Mouse (Mus musculus) adrenal gland, adult (tissue): ENCODE measurements around the gene Sars.
A peak's percentile ranks its signal among the peaks of the same experiment; 100 is the strongest.

Source experiments
- DNase-seq, 2 experiments: peaks; one replicate each; pipeline ENCODE4 v3.0.0; 2022 to 2023; ENCODE audit warnings: low spot score in 1 of 2; ENCODE audit not compliant: inconsistent age in 2 of 2

The Sars gene

GRCm38 (mm10) chr3:108398281-108398680 is 46.7 kb downstream of the Sars start:
- no peak for DNase-seq

DNA sequence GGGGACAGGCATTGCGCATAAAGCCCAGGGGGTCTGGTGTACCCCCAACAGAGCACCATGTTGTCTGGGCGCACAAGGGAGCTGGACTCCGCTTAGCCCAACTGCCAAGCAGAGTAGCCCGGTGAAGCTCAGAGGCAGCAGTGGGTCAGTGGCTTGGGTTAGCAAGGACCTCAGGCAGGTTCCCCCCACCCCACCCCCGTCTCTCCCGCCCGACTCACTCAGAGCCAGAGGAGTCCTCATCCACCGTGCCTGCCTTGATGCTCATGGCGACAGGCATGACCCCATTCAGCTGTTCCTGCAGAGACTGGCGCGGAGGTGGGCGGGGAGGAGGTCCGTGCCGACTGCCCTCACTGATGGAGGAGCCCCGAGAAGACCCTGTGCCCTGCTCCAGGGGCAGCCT is 52.2 kb downstream of the Sars start:
- no peak for DNase-seq

DNA sequence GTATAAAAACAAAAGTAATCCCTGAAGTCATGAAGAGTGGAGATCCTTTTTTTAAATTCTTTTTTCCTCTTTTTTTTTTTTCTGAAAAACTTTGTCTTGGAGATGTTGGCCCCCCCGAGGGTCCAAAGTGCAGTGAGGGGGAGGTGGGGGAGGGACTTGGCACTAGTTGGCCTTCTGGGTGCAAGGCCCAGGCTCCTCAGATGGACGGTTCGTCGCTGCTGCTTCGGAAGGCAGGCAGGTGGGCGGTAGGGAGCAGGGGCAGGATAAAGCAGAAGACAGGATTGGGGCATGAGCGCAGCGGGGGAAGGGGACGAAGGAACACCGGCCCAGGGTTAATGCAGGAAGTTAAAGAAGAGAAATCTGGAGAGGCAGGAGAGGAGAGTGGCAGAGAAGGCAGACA is 52.7 kb downstream of the Sars start:
- DNase-seq, result no peak

GRCm38 (mm10) chr3:108389111-108389545 is 55.9 kb downstream of the Sars start:
- DNase-seq, result peak; percentile 93 to 98

- DNase-seq, result no peak
Measured at GRCm38 (mm10) chr3:108386186-108386585, 58.8 kb downstream of the Sars start.

- DNase-seq, result no peak
Measured at GRCm38 (mm10) chr3:108384425-108384824, 60.6 kb downstream of the Sars start.

DNA sequence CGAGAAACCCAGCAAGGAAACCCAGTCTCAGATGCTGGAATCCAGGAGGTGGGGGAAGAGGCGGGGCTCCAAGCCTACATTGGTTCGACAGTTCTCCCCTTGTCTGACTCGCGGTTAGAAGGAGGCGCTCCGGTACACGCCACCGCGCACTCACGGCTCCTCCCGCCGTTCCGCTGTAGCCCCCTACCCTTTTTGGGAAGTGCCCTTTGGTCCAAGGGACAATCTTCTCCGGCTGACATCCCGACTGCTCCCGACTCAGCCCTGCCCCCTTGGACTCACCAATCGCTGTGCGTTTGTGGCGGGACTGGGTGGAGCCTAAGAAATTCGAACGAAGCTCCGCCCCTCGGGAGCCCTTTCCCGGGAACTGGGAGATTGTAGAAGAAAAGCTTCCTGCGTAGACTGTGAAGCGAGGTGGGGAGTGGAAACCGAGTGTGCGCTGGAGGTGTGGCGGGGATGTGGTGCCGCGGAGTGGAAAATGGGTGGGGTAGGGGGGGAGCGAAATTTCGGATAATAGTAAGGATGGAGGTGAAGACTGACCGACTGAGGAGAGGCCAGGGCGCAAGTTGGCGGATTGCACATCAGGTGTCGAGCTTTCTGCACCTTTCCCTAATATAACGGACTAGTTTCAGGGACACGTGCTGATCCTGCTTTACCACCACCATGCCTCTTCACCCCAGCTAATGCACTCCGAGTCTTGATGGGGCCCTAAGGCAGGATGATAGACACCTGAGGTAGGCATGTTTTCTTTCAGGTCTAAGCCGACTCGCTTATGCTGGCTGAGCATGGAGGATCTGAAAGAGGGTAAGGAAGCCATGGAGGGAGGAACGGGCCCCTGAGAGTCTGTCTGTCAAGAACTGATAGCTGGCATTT is 61.3 kb downstream of the Sars start, which contains the start of gene Psrc1:
Gene Psrc1, plus strand, starts transcription at position 355 of the 870 bp plus-strand sequence.
- DNase-seq, result peak; percentile 90 to 96

DNA sequence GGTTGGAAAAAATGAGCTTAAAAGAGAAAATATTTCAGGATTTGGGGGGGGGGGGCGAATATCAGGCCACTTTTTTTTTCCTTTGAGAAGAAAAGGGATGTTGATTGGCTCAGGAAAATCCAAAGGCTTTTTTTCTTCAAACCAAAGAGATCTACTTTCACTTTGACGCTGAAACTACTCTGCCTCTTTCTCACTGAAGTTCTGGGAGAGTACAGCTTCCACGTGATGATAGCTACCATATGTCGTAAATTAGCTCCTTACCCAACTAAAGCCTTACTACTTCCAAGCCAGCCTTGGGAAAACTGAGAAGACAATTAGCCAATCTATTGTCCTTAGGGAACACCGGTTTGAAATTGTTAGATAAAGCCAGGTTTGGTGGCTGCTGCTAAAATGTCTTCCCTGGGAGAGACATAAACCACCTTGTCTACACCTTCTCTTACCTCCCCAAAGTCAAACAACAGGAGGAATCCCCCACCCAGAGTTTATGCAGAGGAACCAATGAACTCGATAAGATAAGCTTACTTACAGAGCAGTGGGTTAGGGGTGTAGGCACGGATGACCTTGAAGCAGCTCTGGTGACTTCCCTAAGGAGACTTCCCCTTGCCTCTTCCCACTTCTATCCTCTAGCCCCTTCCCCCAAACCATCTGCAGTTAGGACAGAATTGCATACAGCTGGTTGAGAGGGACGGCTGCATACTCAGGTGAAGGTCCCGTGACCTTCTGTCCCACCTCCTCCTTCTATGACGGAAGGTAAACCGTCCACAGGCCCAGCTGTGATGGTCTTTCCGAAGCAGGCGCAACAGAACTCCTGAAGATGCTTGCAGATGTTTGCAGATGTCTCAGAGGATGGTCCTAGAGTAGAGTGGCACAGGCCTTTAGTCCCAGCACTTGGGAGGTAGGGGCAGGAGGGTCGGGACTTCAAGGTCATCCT is 62.8 kb downstream of the Sars start:
- peak in 1 of 2 experiments; percentile 47 for DNase-seq

DNA sequence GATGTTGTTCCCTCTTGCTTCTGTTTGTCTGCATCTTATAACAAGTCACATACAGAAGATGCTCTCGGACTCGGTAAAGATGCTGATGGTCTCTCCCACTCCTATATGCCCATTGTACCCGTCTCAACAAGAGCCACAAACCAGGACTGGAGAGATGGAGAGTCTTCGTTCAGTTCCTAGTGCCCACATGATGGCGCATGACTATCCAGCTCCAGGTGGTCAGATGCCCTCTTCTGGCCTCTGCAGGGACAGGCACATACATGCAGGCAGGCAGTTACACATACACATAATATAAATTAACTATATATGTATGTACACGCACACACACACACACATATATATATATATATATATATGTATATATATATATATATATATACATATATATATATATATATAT is 64.3 kb downstream of the Sars start:
- no peak for DNase-seq

- peak; percentile 23 to 56 for DNase-seq
Measured at GRCm38 (mm10) chr3:108378875-108379663, 65.9 kb downstream of the Sars start.
